Mouse (Mus musculus) left cerebral cortex, postnatal 14 days (tissue): ENCODE measurements around the gene Becn1. TPM values are rescaled to one million over a fixed set of nuclear protein-coding genes. Genes with fewer than 3 reads are reported as not detected.
"Not testable (repeated sequence)": the region's sequence is repeated elsewhere in the genome, so short reads cannot be mapped to it uniquely, and the experiment has no call there.

ENCODE experiments used
- DNase-seq, 2 experiments: peaks; one replicate each; pipeline ENCODE4 v3.0.0; 2021 to 2022; ENCODE audit warnings: low spot score in 2 of 2, mixed read lengths in 1 of 2
- intact Hi-C: fragments of 180-260 bp; cut with DNase I; formaldehyde crosslinking; loops from one replicate; pipeline ENCODE4 v1.15.1; 2025
- long read RNA-seq, 2 experiments: library from polyadenylated mRNA; stranded (forward); transcript quantifications; one replicate each; pipeline ENCODE4 v2.0.0; 2021
- total RNA-seq, 2 experiments: library from RNA; stranded (reverse); gene quantifications; 2 replicates each; pipeline ENCODE4 v1.2.3; 2021

Gene Becn1
- total RNA-seq = 100 to 1,000 TPM; 198 to 207 TPM
- long read RNA-seq, experiment 1, full-length matches to known transcripts = 189 of 219 reads
- long read RNA-seq, experiment 1, partial matches to known transcripts = 15 of 219 reads
- long read RNA-seq, experiment 1, other reads (novel, unspliced or antisense) = 15 of 219 reads
- long read RNA-seq, experiment 2, full-length matches to known transcripts = 185 of 215 reads
- long read RNA-seq, experiment 2, partial matches to known transcripts = 14 of 215 reads
- long read RNA-seq, experiment 2, other reads (novel, unspliced or antisense) = 16 of 215 reads

DNA sequence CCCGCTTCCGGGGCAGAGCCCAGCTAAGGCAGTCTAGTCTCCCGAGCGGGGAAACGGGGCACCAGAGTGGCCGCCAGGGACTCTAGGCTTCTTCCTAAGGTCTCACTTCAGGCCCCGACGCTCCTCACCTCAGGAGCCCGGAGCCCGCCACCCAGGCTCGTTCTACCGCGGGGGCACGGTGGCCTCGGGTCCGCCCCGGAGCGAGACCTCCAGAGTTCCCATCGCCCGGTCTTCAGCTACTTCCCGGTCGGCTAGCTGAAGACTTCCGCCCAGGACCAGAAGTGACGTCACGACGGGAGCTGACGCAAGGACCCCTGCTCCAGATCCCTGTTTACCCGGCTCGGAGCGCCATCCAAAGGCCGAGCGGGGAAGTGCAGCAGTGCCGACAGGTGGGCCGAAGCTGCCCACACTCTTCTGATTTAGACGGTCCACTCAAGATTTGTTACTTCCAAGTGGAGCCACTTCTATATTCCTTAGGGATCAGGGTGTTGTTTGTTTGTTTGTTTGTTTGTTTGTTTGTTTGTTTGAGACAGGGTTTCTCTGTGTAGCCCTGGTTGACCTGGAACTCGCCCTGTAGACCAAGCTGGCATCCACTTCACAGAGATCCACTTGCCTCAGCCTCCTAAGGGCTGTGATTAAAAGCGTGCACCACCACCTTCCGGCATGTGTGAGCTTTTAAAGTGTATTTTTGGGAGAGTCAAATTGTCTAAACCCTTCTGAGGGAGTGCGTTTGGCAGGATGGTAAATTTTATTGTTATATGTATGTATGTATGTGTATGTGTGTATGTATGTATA lies at the start of gene Becn1:
Gene Becn1 (minus strand): TSS at position 283 of the 795 bp plus-strand sequence.
- intact Hi-C loops = loop anchor here (2.0 kb wide), 2 partner anchors 49 to 91 kb away; partner anchors contain the start of gene Vps25
- DNase-seq = peak; percentile 96 to 97

DNA sequence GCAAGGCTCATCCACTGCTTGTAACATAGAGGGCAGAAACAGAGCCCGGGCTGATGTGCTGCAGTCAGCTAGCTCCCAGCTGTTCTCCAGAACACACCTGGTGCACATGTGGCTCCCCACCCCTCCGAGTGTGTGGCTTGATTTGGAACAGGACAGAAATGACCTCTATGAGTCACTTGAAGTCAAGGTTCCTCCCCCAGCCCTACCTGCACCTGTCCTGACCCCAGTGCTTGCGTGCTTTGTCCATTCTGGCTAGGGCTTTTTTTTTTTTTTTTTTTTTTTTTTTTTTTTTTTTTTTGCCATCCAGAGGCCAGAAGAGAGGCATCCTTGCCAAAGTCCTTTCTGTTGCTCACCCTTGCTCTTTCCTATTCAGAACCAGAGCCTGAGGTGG lies 49.6 kb upstream of the Becn1 start:
- DNase-seq = no peak
- intact Hi-C loops = no loop called here

DNA sequence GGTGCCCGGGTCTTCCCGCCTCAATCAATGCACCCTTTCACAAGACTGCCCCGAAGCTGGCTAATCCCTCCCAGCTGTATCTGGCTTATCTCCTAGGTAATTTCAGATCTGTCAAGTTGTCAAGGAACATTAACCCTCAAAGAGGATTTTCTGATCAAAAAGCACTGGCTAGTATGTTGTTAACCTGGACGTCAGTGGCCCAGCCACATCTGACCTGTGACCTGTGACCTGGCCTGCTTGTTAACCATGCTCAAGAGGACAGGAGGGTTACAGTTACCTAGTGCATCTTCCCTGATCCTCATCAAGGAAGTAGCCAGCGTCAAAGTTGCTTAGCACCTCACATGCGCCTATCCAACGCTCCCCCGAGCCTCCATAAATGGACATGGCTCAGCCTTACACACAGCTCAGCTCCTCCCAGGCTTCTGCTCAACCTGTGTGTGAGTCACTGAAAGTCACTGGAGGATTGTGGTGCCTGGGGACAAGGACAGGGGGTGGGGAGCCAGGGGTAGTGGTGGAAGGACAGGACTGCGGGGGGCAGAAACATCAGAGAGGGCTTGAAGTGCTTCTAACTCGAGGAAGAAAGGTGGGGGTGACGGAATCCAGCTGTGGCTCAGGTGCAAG lies 49.1 kb upstream of the Becn1 start:
- intact Hi-C loops = no loop called here
- DNase-seq = no peak

DNA sequence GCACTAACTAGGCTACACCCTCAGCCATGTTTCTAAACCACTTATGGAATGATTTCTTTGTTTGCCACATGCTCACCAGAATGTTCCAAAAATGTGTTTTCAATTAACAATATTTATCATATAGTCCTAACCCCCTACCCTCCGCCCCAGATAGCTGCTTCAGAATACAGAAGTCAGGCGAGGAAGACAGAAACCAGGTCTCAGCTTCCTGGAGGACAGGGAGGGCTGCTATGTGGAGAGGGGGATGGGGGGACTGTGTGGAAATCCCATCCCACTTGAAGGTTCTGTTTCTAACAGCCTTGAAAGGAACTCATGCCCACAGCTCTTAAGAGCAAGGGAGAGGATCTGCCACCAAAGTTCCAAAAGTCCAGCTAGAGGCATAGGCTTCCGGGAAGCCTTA lies 47.1 kb upstream of the Becn1 start:
- intact Hi-C loops = no loop called here
- DNase-seq = no peak

DNA sequence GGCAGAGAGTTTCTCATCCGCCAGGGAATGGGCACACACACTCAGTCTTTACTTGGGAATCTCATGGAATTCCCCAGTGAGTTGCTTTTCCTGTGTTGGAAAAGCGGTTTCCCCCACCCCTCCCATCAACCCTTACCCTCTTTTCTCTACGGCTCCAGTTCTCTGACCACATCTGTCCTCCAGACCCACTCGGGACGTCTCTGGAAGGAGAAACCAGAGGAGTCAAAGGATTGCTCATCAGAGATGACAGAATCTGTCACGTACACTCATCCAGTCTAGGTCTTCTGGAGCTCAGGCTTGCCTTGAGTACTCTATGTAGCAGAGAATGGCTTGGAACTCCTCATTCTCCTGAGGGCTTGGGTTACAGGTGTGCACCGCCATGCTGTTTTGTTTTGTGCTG lies 46.7 kb upstream of the Becn1 start:
- DNase-seq = no peak
- intact Hi-C loops = no loop called here

DNA sequence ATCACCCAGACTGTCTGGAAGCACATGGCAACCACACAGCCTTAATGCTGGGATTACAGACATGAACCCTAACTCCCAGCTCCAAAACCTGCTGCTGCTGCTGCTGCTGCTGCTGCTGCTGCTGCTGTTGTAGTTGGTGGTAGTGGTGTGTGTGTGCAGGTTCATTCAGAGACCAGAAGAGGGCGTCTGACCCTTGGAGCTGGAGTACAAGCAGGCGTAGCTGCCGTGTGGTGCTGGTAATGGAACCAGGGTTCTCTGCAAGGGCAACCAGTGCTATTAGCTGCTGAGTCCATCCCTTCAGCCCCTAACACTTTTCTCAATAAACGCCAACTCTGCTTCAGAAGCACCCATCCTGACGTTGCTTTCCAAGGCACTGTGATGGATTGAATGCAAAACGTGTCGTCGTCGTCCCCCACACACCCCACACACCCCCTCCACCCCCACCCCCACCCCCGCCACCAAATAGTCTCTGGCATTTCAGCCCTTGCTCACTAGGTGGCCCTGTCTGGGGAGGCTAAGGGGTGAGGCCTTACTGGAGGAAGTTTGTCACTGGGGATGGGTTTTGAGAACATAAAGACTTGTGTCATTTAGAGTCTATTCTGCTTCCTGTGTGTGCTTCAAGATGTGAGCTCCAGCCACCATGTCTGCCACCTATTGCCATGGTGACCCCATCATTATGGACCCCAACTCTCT lies 45.1 kb upstream of the Becn1 start:
- intact Hi-C loops = no loop called here
- no peak for DNase-seq

DNA sequence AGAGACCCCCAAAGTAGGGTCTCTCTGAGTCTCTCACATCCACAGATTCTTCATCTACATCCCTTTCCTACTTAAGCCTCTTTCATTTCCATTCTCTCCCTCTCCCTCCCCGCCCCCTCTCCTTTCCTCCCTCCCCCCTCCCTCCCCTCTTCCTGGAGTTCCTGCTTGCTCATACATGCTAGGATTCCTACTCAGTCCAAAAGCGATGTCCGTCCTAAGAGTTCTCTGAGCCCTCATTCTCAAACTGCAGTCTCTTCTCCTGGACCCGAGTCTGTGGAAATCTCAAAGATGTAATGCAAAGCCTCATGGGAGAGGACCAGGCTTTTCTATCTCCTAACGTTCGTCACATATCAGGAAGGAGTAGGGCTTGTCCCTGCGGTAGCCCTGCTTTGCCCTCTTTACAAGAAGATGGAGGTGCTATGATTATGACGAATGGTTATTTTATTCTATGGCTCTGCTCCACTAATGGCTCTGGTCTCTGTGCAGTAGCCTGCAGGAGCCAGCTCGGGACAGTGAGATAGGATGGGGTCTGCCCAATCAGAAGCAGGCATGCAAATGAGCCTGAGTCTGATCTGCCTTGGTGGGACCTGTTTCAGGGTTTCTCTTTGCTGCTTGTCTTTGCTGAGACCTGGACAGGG lies 36.2 kb upstream of the Becn1 start:
- intact Hi-C loops = no loop called here
- DNase-seq = peak in 1 of 2 experiments; percentile 38

DNA sequence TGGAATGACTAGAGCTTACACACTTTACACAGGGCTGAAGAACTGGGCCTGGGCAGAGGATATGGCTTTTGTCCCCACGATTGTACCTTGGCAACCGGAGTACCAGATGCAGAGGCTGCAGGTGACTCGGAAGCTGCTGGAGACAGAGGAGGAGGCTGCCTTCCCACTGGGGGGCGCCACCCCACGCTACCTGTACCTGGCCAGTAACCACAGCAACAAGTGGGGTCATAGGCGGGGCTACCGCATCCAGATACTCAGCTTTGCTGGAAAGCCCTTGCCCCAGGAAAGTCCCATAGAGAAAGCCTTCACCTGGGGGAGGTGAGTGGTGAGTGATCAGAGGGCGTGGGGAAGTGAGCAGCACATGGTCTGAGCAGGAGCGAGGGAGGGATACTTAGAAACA lies 33.6 kb upstream of the Becn1 start:
- intact Hi-C loops = no loop called here
- DNase-seq = no peak

DNA sequence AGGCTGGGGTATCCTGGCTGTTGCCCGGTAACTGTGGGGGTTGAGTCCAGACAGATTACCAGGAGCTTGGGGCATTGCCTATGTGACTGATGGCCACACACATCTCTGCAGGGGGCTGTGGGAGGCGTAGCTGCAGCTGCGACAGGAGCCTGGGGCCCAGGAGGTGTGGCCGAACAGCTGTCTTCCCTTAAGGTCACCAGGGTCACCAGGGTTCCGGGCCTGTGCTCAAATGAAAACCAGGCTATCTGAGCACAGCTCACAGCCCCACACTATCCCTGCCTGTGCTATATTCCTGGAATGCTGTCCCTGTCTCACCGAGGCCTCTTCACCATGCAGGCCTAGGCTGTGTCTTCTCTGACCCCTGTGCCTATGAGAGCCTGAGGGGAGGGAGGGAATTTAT lies 32.4 kb upstream of the Becn1 start:
- no peak for DNase-seq
- intact Hi-C loops = no loop called here

DNA sequence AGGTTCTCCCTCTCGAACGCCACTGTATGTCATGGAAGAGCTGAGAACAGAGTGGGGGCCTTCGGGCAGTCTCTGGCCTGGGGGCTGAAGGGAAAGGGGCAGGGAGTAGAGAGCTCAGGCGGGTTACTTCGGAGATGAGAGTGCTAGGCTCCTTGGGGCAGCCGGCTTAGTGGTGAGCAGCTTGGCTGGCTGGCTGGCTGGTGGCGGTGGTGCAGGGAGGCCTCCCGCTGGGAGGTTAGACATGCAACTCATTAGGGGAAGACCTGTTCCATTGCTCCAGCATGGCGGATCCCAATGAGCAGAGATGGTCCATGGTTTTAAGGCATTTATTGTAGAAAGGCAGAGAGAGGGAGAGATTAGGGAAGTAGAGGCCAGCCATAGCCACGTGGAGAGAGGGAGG lies 31.9 kb upstream of the Becn1 start:
- intact Hi-C loops = no loop called here

DNA sequence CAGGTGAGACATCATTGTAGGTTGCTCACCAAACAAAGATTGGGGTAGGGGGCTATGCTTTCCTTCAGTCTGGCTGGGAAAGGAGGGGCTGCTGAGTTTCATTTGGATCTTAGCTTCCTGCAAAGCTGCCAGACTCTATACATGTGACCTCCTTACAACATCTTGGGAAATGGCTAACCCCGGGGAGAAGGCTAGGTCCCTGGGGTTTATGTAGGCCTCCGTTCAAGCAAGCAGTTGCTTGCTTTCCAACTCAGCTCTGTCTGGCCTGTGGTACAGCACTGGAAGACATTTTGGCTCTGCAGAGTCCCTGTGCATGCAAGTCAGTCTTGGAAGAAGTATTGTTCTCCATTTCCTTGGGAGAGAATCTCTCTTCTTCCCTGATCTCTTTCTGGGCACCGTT lies 30.5 kb upstream of the Becn1 start:
- intact Hi-C loops = no loop called here
- no peak for DNase-seq

More for the DNA sequence above, 31.9 kb upstream of the Becn1 start:
- DNase-seq = no peak

DNA sequence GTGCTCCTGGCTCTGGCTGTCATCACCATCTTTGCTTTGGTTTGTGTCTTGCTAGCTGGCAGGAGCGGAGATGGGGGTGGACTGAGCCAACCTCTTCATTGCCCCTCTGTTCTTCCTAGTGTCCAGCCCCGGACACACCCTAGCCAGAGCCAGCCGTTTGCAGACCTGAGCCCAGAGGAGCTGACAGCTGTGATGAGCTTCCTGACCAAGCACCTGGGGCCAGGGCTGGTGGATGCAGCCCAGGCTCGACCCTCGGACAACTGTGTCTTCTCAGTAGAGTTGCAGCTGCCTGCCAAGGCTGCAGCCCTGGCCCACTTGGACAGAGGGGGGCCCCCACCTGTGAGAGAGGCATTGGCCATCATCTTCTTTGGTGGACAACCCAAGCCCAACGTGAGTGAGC lies 28.9 kb upstream of the Becn1 start:
- intact Hi-C loops = not testable (repeated sequence)

DNA sequence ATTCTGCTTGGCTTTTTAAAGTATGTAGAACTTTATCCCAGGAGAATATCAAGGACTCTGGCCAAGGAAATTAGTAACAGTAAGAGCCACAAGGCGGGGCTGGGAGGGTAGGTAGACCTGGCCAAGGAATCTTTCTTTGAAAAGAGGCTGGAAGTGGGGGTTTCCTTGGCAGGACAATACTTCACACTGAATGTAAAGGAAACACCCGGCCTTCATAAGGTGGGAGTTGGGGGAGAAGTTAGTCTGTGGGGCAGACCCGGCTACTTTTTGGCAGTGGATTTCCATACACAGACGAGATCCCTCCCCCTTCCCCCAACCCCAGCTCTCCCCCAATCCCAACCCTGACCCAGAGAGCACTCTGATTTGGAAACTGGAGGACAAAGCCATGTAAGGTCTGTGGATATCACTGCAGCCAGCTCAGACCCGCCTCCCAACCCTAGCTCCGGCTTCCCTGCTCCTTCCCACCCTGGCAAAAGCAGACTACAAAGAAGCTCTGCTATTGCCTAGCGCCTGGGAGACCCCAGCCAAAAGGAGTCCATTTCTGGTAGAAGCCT lies 28.4 kb upstream of the Becn1 start, which contains the start of gene Aoc3:
Gene Aoc3 (plus strand): TSS at position 235 of the 554 bp plus-strand sequence.
- intact Hi-C loops = no loop called here

More for the DNA sequence above, 28.9 kb upstream of the Becn1 start:
- DNase-seq = not testable (repeated sequence)

DNA sequence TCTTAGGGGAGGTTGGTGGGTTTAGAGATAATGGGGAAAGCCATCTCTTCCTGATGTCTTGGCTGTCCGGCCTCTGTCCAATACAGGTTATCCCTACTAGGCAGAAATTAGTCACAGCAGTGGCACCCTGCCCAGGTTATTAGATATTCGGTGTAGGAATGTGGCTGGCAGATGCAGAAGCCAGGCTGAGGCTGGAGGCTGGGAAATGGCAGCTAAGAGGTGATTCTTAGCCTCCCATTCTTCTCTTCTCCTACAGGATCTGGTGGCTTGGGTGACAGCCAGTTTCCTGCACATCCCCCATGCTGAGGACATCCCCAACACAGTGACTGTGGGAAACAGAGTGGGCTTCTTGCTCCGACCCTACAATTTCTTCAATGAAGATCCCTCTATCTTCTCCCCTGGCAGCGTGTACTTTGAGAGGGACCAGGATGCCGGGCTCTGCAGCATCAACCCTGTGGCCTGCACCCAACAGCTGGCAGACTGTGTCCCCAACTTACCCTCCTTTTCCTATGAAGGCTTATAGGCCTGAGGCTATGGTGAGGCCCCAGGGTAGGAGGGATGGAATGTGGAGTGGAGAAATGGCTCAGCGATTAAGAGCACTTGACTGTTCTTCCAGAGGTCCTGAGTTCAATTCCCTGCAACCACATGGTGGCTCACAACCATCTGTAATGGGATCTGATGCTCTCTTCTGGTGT lies 27.0 kb upstream of the Becn1 start:
- intact Hi-C loops = no loop called here
- peak; percentile 25 to 46 for DNase-seq

More for the DNA sequence above, 28.4 kb upstream of the Becn1 start, which contains the start of gene Aoc3:
- no peak for DNase-seq

DNA sequence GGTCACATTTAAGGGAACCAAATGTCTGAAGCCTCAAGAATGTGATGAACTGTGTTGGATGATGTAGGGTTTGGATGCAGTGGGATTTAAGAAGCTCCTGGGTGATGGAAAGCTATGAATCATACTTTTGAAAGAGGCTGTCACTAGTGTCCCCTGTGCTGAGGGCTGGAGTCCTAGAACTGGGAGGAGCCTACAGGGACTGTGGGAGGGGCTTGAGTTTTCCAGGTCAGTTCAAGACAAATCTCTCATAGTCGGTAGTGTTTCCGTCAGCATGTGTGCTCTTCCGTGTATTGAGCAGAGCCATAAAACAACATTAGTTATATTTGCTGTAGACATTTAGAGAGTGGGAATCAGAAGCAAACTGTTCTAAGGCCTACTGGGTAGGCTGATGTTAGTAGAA lies 25.2 kb upstream of the Becn1 start:
- intact Hi-C loops = no loop called here
- no peak for DNase-seq

DNA sequence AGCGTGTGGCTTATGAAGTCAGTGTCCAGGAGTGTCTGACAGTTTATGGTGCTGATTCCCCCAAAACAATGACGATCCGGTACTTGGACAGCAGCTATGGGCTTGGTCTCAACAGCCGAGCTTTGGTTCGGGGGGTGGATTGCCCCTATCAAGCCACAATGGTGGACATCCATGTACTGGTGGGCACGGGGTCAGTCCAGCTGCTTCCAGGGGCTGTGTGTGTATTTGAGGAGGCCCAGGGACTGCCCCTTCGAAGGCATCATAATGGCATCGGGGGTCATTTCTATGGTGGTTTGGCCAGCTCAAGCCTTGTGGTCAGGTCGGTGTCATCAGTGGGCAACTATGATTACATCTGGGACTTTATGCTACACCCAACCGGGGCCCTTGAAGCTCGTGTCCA lies 24.1 kb upstream of the Becn1 start:
- intact Hi-C loops = no loop called here

DNA sequence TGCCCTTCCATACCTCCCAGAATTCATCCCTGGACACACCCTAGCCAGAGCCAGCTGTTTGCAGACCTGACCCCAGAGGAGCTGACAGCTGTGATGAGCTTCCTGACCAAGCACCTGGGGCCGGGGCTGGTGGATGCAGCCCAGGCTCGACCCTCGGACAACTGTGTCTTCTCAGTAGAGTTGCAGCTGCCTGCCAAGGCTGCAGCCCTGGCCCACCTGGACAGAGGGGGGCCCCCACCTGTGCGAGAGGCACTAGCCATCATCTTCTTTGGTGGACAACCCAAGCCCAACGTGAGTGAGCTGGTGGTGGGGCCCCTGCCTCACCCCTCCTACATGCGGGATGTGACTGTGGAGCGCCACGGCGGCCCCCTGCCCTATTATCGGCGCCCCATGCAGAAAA lies 23.1 kb upstream of the Becn1 start:
- intact Hi-C loops, DNase-seq: not testable (repeated sequence)

More for the DNA sequence above, 24.1 kb upstream of the Becn1 start:
- no peak for DNase-seq

DNA sequence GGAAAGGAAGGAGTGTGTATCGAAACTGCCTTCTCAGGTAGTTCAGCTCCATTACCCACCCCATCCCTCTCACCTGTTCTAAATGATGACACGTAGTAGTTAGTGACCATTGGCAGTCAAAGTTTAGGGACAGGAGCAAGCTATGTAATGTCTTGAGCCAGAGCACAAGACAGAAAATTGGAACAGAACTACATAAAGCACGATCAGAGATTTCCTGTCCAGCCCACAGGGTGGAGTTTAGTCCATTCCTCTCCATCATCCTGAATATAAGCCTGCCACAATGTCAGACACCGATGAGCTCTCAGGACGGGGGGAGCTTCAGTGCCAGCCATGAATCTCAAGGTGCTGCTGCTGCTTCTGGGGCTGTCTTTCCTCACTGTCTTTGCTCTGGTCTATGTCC lies 22.7 kb upstream of the Becn1 start, which contains the start of gene Aoc2:
Gene Aoc2 (plus strand): TSS at position 301 of the 400 bp plus-strand sequence.
- no peak for DNase-seq
- intact Hi-C loops = no loop called here
